Mouse (Mus musculus): ENCODE measurements around the gene Gm8947. TPM values are rescaled to one million over a fixed set of nuclear protein-coding genes. Genes with fewer than 3 reads are reported as not detected.
"Not testable (repeated sequence)": the region's sequence is repeated elsewhere in the genome, so short reads cannot be mapped to it uniquely, and the experiment has no call there.

Gene Gm8947
- polyA plus RNA-seq, 1 experiment: not detected

- H3K4me3 ChIP-seq (ENCODE audit: insufficient read depth, low read length); H3K4me1 ChIP-seq (ENCODE audit: control insufficient read depth, insufficient read depth, low read length): not testable (repeated sequence)
These were observed 17.7 kb downstream of the Gm8947 start, which contains the start of gene Gm47996 for GRCm38 (mm10) chr1:151209824-151210355. TSS of gene Gm47996 (plus strand) at chr1:151210131.

GRCm38 (mm10) chr1:151211666-151212065 is 19.5 kb downstream of the Gm8947 start:
- H3K27ac ChIP-seq (ENCODE audit: insufficient read depth, low read depth, low read length); H3K4me1 ChIP-seq (ENCODE audit: control insufficient read depth, insufficient read depth, low read length); H3K4me3 ChIP-seq (ENCODE audit: insufficient read depth, low read length): not testable (repeated sequence)

More at GRCm38 (mm10) chr1:151209824-151210355, 17.7 kb downstream of the Gm8947 start, which contains the start of gene Gm47996:
- H3K27ac ChIP-seq (ENCODE audit: insufficient read depth, low read depth, low read length): not testable (repeated sequence)

- no peak overlapping the region for H3K4me3 ChIP-seq (ENCODE audit: insufficient read depth, low read length)
- 0 out of 2 replicates have a peak, but pooled peaks cover 2% of the 10 kb centered on the region for H3K4me1 ChIP-seq (ENCODE audit: control insufficient read depth, insufficient read depth, low read length)
- TF ChIP-seq CTCF (IDR thresholded peaks at IDR 0.05; ENCODE audit: low read depth, low read length) (no peak), POLR2A (IDR thresholded peaks at IDR 0.05; ENCODE audit: borderline replicate concordance, low read depth, low read length) (no peak)
- no peak overlapping the region for H3K27ac ChIP-seq (ENCODE audit: insufficient read depth, low read depth, low read length)
These were observed 22.7 kb downstream of the Gm8947 start for GRCm38 (mm10) chr1:151214862-151215261.

- Histone ChIP-seq H3K27ac (ENCODE audit: insufficient read depth, low read depth, low read length) (no peak overlapping the region), H3K4me3 (ENCODE audit: insufficient read depth, low read length) (no peak overlapping the region), H3K4me1 (ENCODE audit: control insufficient read depth, insufficient read depth, low read length) (0 out of 2 replicates have a peak, but pooled peaks cover 2% of the 10 kb centered on the region)
- TF ChIP-seq POLR2A (IDR thresholded peaks at IDR 0.05; ENCODE audit: borderline replicate concordance, low read depth, low read length) (no peak), CTCF (IDR thresholded peaks at IDR 0.05; ENCODE audit: low read depth, low read length) (no peak)
These were observed 23.8 kb downstream of the Gm8947 start for GRCm38 (mm10) chr1:151215985-151216384.

- no peak overlapping the region for H3K4me3 ChIP-seq (ENCODE audit: insufficient read depth, low read length)
- H3K27ac ChIP-seq (ENCODE audit: insufficient read depth, low read depth, low read length): no peak overlapping the region
- TF ChIP-seq CTCF (IDR thresholded peaks at IDR 0.05; ENCODE audit: low read depth, low read length) (no peak), POLR2A (IDR thresholded peaks at IDR 0.05; ENCODE audit: borderline replicate concordance, low read depth, low read length) (no peak)
These were observed 24.2 kb downstream of the Gm8947 start for GRCm38 (mm10) chr1:151216417-151216816.

GRCm38 (mm10) chr1:151219045-151219444 is 26.9 kb downstream of the Gm8947 start:
- TF ChIP-seq CTCF (IDR thresholded peaks at IDR 0.05; ENCODE audit: low read depth, low read length) (no peak), POLR2A (IDR thresholded peaks at IDR 0.05; ENCODE audit: borderline replicate concordance, low read depth, low read length) (no peak)
- Histone ChIP-seq H3K4me3 (ENCODE audit: insufficient read depth, low read length) (no peak overlapping the region), H3K4me1 (ENCODE audit: control insufficient read depth, insufficient read depth, low read length) (0 out of 2 replicates have a peak, but pooled peaks cover 2% of the 10 kb centered on the region), H3K27ac (ENCODE audit: insufficient read depth, low read depth, low read length) (no peak overlapping the region)

More at GRCm38 (mm10) chr1:151216417-151216816, 24.2 kb downstream of the Gm8947 start:
- H3K4me1 ChIP-seq (ENCODE audit: control insufficient read depth, insufficient read depth, low read length): 0 out of 2 replicates have a peak, but pooled peaks cover 2% of the 10 kb centered on the region

GRCm38 (mm10) chr1:151220098-151220497 is 27.9 kb downstream of the Gm8947 start:
- no peak overlapping the region for H3K4me3 ChIP-seq (ENCODE audit: insufficient read depth, low read length)
- no peak overlapping the region for H3K27ac ChIP-seq (ENCODE audit: insufficient read depth, low read depth, low read length)
- no peak for TF ChIP-seq POLR2A (IDR thresholded peaks at IDR 0.05; ENCODE audit: borderline replicate concordance, low read depth, low read length)
- TF ChIP-seq CTCF (IDR thresholded peaks at IDR 0.05; ENCODE audit: low read depth, low read length): no peak
- no peaks in the 10 kb centered on the region for H3K4me1 ChIP-seq (ENCODE audit: control insufficient read depth, insufficient read depth, low read length)

- H3K4me3 ChIP-seq (ENCODE audit: insufficient read depth, low read length): no peak overlapping the region
- no peak for TF ChIP-seq CTCF (IDR thresholded peaks at IDR 0.05; ENCODE audit: low read depth, low read length)
- no peak for TF ChIP-seq POLR2A (IDR thresholded peaks at IDR 0.05; ENCODE audit: borderline replicate concordance, low read depth, low read length)
- H3K27ac ChIP-seq (ENCODE audit: insufficient read depth, low read depth, low read length): no peak overlapping the region
- H3K4me1 ChIP-seq (ENCODE audit: control insufficient read depth, insufficient read depth, low read length): no peaks in the 10 kb centered on the region
These were observed 30.5 kb downstream of the Gm8947 start for GRCm38 (mm10) chr1:151222561-151223267.

GRCm38 (mm10) chr1:151223377-151223776 is 31.2 kb downstream of the Gm8947 start:
- Histone ChIP-seq H3K4me1 (ENCODE audit: control insufficient read depth, insufficient read depth, low read length) (no peaks in the 10 kb centered on the region), H3K4me3 (ENCODE audit: insufficient read depth, low read length) (no peak overlapping the region), H3K27ac (ENCODE audit: insufficient read depth, low read depth, low read length) (no peak overlapping the region)
- TF ChIP-seq POLR2A (IDR thresholded peaks at IDR 0.05; ENCODE audit: borderline replicate concordance, low read depth, low read length): no peak
- TF ChIP-seq CTCF (IDR thresholded peaks at IDR 0.05; ENCODE audit: low read depth, low read length): no peak

- H3K4me3 ChIP-seq (ENCODE audit: insufficient read depth, low read length): no peak overlapping the region
- TF ChIP-seq POLR2A (IDR thresholded peaks at IDR 0.05; ENCODE audit: borderline replicate concordance, low read depth, low read length) (no peak), CTCF (IDR thresholded peaks at IDR 0.05; ENCODE audit: low read depth, low read length) (no peak)
- H3K4me1 ChIP-seq (ENCODE audit: control insufficient read depth, insufficient read depth, low read length): peaks cover 6% of the 10 kb centered on the region
- no peak overlapping the region for H3K27ac ChIP-seq (ENCODE audit: insufficient read depth, low read depth, low read length)
These were observed 32.4 kb downstream of the Gm8947 start for GRCm38 (mm10) chr1:151224536-151224935.
